Mouse (Mus musculus) midbrain, embryonic 15.5 days (tissue): ENCODE results near the gene Jmjd1c. TPM values are rescaled to one million over a fixed set of nuclear protein-coding genes. Genes with fewer than 3 reads are reported as not detected.
A peak's percentile ranks its signal among the peaks of the same experiment; 100 is the strongest.

Source experiments
- ATAC-seq: fragments of 200-750 bp; cut with Nextera tagmentation; replicated peaks from 2 replicates; pipeline ENCODE4 v1.8.0; 2017; ENCODE audit warnings: moderate TSS enrichment
- H3K27ac ChIP-seq: fragments of 300-500 bp; sonication (generic); 2 replicates; pipeline ENCODE4 v1.5.1; 2015; ENCODE audit warnings: mild to moderate bottlenecking, inconsistent platforms
- H3K27me3 ChIP-seq: fragments of 300-500 bp; sonication (generic); replicated peaks from 2 replicates; pipeline ENCODE4 v1.6.1; 2015; ENCODE audit warnings: inconsistent platforms
- H3K36me3 ChIP-seq: fragments of 300-500 bp; sonication (generic); replicated peaks from 2 replicates; pipeline ENCODE4 v1.6.1; 2015; ENCODE audit warnings: inconsistent platforms
- H3K4me1 ChIP-seq: fragments of 300-500 bp; sonication (generic); 2 replicates; pipeline ENCODE4 v1.6.1; 2015; ENCODE audit warnings: inconsistent platforms
- H3K4me2 ChIP-seq: fragments of 300-500 bp; sonication (generic); 2 replicates; pipeline ENCODE4 v1.6.1; 2015; ENCODE audit warnings: inconsistent platforms, mild to moderate bottlenecking, moderate library complexity
- H3K4me3 ChIP-seq: fragments of 300-500 bp; sonication (generic); 2 replicates; pipeline ENCODE4 v1.5.1; 2015; ENCODE audit warnings: mild to moderate bottlenecking, inconsistent platforms
- H3K9ac ChIP-seq: fragments of 300-500 bp; sonication (generic); 2 replicates; pipeline ENCODE4 v1.6.1; 2015; ENCODE audit warnings: mild to moderate bottlenecking, inconsistent platforms
- H3K9me3 ChIP-seq: fragments of 300-500 bp; sonication (generic); 2 replicates; pipeline ENCODE4 v1.6.1; 2016; ENCODE audit warnings: inconsistent platforms
- WGBS: fragments of 180-500 bp; shearing (Covaris S2); methylation state at CpG from one replicate; pipeline ENCODE4 v1.1.7; 2015; ENCODE audit warnings: mixed read lengths; 5-methylcytosine and 5-hydroxymethylcytosine counted together
- polyA plus RNA-seq: library from polyadenylated mRNA; unstranded; fragments of >200 nt; fragmentation: Nextera tagmentation; extraction: Ambion mirVana; gene quantifications from 2 replicates; pipeline ENCODE4 v1.2.1, GENCODE M21; 2015

Gene Jmjd1c
- polyA plus RNA-seq, 1 experiment from 2014 or later = 53.8 TPM

GRCm38 (mm10) chr10:67212031-67212430 lies 116.1 kb downstream of the Jmjd1c start:
- no peak for ATAC-seq
- no peaks in the 10 kb centered on the region for H3K9me3 ChIP-seq
- peaks cover 11% of the 10 kb centered on the region for H3K4me1 ChIP-seq
- no peaks in the 10 kb centered on the region for H3K36me3 ChIP-seq
- H3K9ac ChIP-seq = no peak overlapping the region
- H3K4me3 ChIP-seq = no peak overlapping the region
- 91% methylated on average over 5 of the region's 5 CpGs for whole genome bisulfite sequencing
- H3K4me2 ChIP-seq = no peak overlapping the region
- no peak overlapping the region for H3K27ac ChIP-seq
- H3K27me3 ChIP-seq = no peaks in the 10 kb centered on the region

GRCm38 (mm10) chr10:67213720-67214119 lies 117.8 kb downstream of the Jmjd1c start:
- Histone ChIP-seq H3K4me1 (peaks cover 11% of the 10 kb centered on the region), H3K9me3 (no peaks in the 10 kb centered on the region), H3K27ac (0 out of 2 replicates have a peak overlapping the region, but pooled peaks have one; percentile 25), H3K9ac (no peak overlapping the region), H3K27me3 (no peaks in the 10 kb centered on the region), H3K4me2 (no peak overlapping the region), H3K4me3 (no peak overlapping the region), H3K36me3 (peaks cover 3% of the 10 kb centered on the region; the same call in 1 of the 2 replicates)
- 13% methylated on average over 1 of the region's 1 CpGs for WGBS
- no peak for ATAC-seq

GRCm38 (mm10) chr10:67215133-67215532 lies 119.2 kb downstream of the Jmjd1c start:
- Histone ChIP-seq H3K9ac (no peak overlapping the region), H3K36me3 (peaks cover 9% of the 10 kb centered on the region; the same call in 1 of the 2 replicates), H3K27me3 (no peaks in the 10 kb centered on the region), H3K4me3 (no peak overlapping the region), H3K4me2 (no peak overlapping the region), H3K4me1 (peaks cover 11% of the 10 kb centered on the region), H3K27ac (no peak overlapping the region), H3K9me3 (no peaks in the 10 kb centered on the region)
- no peak for ATAC-seq
- WGBS = 77% methylated on average over 4 of the region's 4 CpGs

GRCm38 (mm10) chr10:67216872-67217271 lies 120.9 kb downstream of the Jmjd1c start:
- Histone ChIP-seq H3K4me2 (no peak overlapping the region), H3K4me3 (no peak overlapping the region), H3K27ac (no peak overlapping the region), H3K27me3 (no peaks in the 10 kb centered on the region), H3K9me3 (no peaks in the 10 kb centered on the region), H3K36me3 (peaks cover 9% of the 10 kb centered on the region; the same call in 1 of the 2 replicates), H3K4me1 (peaks cover 11% of the 10 kb centered on the region), H3K9ac (no peak overlapping the region)
- ATAC-seq = peak; percentile 20; the same call in 1 of the 2 replicates
- WGBS = 80% methylated on average over 3 of the region's 3 CpGs

GRCm38 (mm10) chr10:67218873-67219565 lies 123.1 kb downstream of the Jmjd1c start:
- no peak overlapping the region for H3K9ac ChIP-seq
- H3K27ac ChIP-seq = no peak overlapping the region
- 92% methylated on average over 18 of the region's 18 CpGs for WGBS
- no peak overlapping the region for H3K4me3 ChIP-seq
- no peaks in the 10 kb centered on the region for H3K9me3 ChIP-seq
- H3K27me3 ChIP-seq = no peaks in the 10 kb centered on the region
- ATAC-seq = no peak
- H3K4me2 ChIP-seq = no peak overlapping the region
- H3K4me1 ChIP-seq = peaks cover 6% of the 10 kb centered on the region
- peaks cover 9% of the 10 kb centered on the region; the same call in 1 of the 2 replicates for H3K36me3 ChIP-seq

- Histone ChIP-seq H3K9me3 (no peaks in the 10 kb centered on the region), H3K9ac (no peak overlapping the region), H3K27ac (no peak overlapping the region), H3K4me1 (no peaks in the 10 kb centered on the region), H3K4me3 (no peak overlapping the region), H3K4me2 (no peak overlapping the region), H3K36me3 (peaks cover 15% of the 10 kb centered on the region; the same call in 1 of the 2 replicates), H3K27me3 (no peaks in the 10 kb centered on the region)
- ATAC-seq = no peak
- 80% methylated on average over 4 of the region's 4 CpGs for WGBS
Observed at GRCm38 (mm10) chr10:67220251-67220650, 124.3 kb downstream of the Jmjd1c start.

- Histone ChIP-seq H3K36me3 (peaks cover 22% of the 10 kb centered on the region; the same call in 1 of the 2 replicates), H3K4me2 (no peak overlapping the region), H3K27ac (no peak overlapping the region), H3K4me1 (no peaks in the 10 kb centered on the region), H3K9ac (no peak overlapping the region), H3K4me3 (no peak overlapping the region), H3K27me3 (no peaks in the 10 kb centered on the region), H3K9me3 (no peaks in the 10 kb centered on the region)
- ATAC-seq = no peak
- 56% methylated on average over 5 of the region's 5 CpGs for WGBS
Observed at GRCm38 (mm10) chr10:67221284-67221683, 125.4 kb downstream of the Jmjd1c start.

GRCm38 (mm10) chr10:67223942-67224341 lies 128.0 kb downstream of the Jmjd1c start:
- Histone ChIP-seq H3K27ac (no peak overlapping the region), H3K36me3 (peaks cover 17% of the 10 kb centered on the region; the same call in 1 of the 2 replicates), H3K9me3 (no peaks in the 10 kb centered on the region), H3K4me2 (no peak overlapping the region), H3K27me3 (no peaks in the 10 kb centered on the region), H3K4me1 (no peaks in the 10 kb centered on the region), H3K4me3 (no peak overlapping the region), H3K9ac (no peak overlapping the region)
- 83% methylated on average over 3 of the region's 4 CpGs for WGBS
- ATAC-seq = no peak

GRCm38 (mm10) chr10:67225528-67225927 lies 129.6 kb downstream of the Jmjd1c start:
- no peaks in the 10 kb centered on the region for H3K4me1 ChIP-seq
- no peak overlapping the region for H3K4me3 ChIP-seq
- WGBS = 93% methylated on average over 6 of the region's 6 CpGs
- H3K9ac ChIP-seq = no peak overlapping the region
- H3K27ac ChIP-seq = no peak overlapping the region
- ATAC-seq = no peak
- H3K9me3 ChIP-seq = no peaks in the 10 kb centered on the region
- H3K4me2 ChIP-seq = no peak overlapping the region
- no peaks in the 10 kb centered on the region for H3K27me3 ChIP-seq
- H3K36me3 ChIP-seq = peaks cover 15% of the 10 kb centered on the region; the same call in 1 of the 2 replicates

- Histone ChIP-seq H3K27ac (no peak overlapping the region), H3K4me2 (no peak overlapping the region), H3K36me3 (peaks cover 19% of the 10 kb centered on the region; the same call in 1 of the 2 replicates), H3K4me3 (no peak overlapping the region), H3K4me1 (no peaks in the 10 kb centered on the region), H3K9ac (no peak overlapping the region), H3K27me3 (no peaks in the 10 kb centered on the region), H3K9me3 (no peaks in the 10 kb centered on the region)
- ATAC-seq = no peak
- 80% methylated on average over 7 of the region's 7 CpGs for WGBS
Observed at GRCm38 (mm10) chr10:67226109-67226508, 130.2 kb downstream of the Jmjd1c start.

GRCm38 (mm10) chr10:67226543-67226942 lies 130.6 kb downstream of the Jmjd1c start:
- H3K9me3 ChIP-seq = no peaks in the 10 kb centered on the region
- 87% methylated on average over 14 of the region's 14 CpGs for WGBS
- peaks cover 19% of the 10 kb centered on the region; the same call in 1 of the 2 replicates for H3K36me3 ChIP-seq
- no peak overlapping the region for H3K9ac ChIP-seq
- no peak overlapping the region for H3K27ac ChIP-seq
- no peak overlapping the region for H3K4me2 ChIP-seq
- H3K4me3 ChIP-seq = no peak overlapping the region
- H3K4me1 ChIP-seq = no peaks in the 10 kb centered on the region
- ATAC-seq = no peak
- no peaks in the 10 kb centered on the region for H3K27me3 ChIP-seq

- ATAC-seq = no peak
- Histone ChIP-seq H3K9me3 (no peaks in the 10 kb centered on the region), H3K4me3 (no peak overlapping the region), H3K36me3 (peaks cover 26% of the 10 kb centered on the region), H3K27ac (no peak overlapping the region), H3K27me3 (no peaks in the 10 kb centered on the region), H3K4me2 (no peak overlapping the region), H3K4me1 (no peaks in the 10 kb centered on the region), H3K9ac (no peak overlapping the region)
- WGBS = 90% methylated on average over 6 of the region's 6 CpGs
Observed at GRCm38 (mm10) chr10:67230439-67230838, 134.5 kb downstream of the Jmjd1c start.

- H3K4me3 ChIP-seq = no peak overlapping the region
- no peak for ATAC-seq
- H3K9ac ChIP-seq = no peak overlapping the region
- H3K4me2 ChIP-seq = no peak overlapping the region
- WGBS = 95% methylated on average over 4 of the region's 4 CpGs
- peaks cover 29% of the 10 kb centered on the region; the same call in 1 of the 2 replicates for H3K36me3 ChIP-seq
- H3K4me1 ChIP-seq = no peaks in the 10 kb centered on the region
- no peak overlapping the region for H3K27ac ChIP-seq
- H3K9me3 ChIP-seq = no peaks in the 10 kb centered on the region
- no peaks in the 10 kb centered on the region for H3K27me3 ChIP-seq
Observed at GRCm38 (mm10) chr10:67247145-67247544, 151.2 kb downstream of the Jmjd1c start.
